Mouse (Mus musculus): ENCODE measurements at regions not wholly inside any gene's neighbourhood (a gene's known extent, or its start where the extent isn't known, plus 50 kb on each side); places are given as distances from the start of the nearest gene placed in this dataset.

GRCm38 (mm10) chr1:193421414-193421813 lies 51.3 kb upstream of the Camk1g start:
- H3K79me2 ChIP-seq (ENCODE audit: control insufficient read depth, insufficient read depth), result no peaks in the 10 kb centered on the region
- no peak overlapping the region for H3ac ChIP-seq (ENCODE audit: control insufficient read depth, insufficient read length)
- TF ChIP-seq E2F4 (IDR thresholded peaks at IDR 0.05; ENCODE audit: insufficient read depth), result no peak
- no peak for TF ChIP-seq POLR2AphosphoS2 (IDR thresholded peaks at IDR 0.05; ENCODE audit: insufficient read length, low read depth)
- no peak for TF ChIP-seq TCF12 (IDR thresholded peaks at IDR 0.05; ENCODE audit: insufficient read depth, poor library complexity, severe bottlenecking)
- TF ChIP-seq POLR2A (IDR thresholded peaks at IDR 0.05; ENCODE audit: insufficient read length, low read depth), result no peak
- no peak for TF ChIP-seq MYOD1 (IDR thresholded peaks at IDR 0.05; ENCODE audit: control insufficient read depth in 1 of 3, insufficient read length in 2 of 3, low read depth in 2 of 3)
- no peaks in the 10 kb centered on the region for H3K36me3 ChIP-seq (ENCODE audit: control insufficient read depth, insufficient read depth)
- no peaks in the 10 kb centered on the region for H3K27me3 ChIP-seq (ENCODE audit: control insufficient read depth, insufficient read depth, insufficient read length)
- H3K4me2 ChIP-seq (ENCODE audit: low read depth), result no peak overlapping the region
- H3K4me3 ChIP-seq, result no peak overlapping the region

All from myocyte (in vitro differentiated cells).